Mouse (Mus musculus) stomach, embryonic 14.5 days (tissue): ENCODE results near the gene Nop2. TPM values are rescaled to one million over a fixed set of nuclear protein-coding genes. Genes with fewer than 3 reads are reported as not detected.

Experiments
- ATAC-seq: fragments of 200-750 bp; cut with Nextera tagmentation; 2 replicates; pipeline ENCODE4 v1.8.0; 2017; ENCODE audit warnings: low read depth, moderate TSS enrichment; ENCODE audit not compliant: insufficient number of reproducible peaks, insufficient read depth, low FRiP score
- H3K27ac ChIP-seq: fragments of 300-500 bp; sonication (generic); 2 replicates; pipeline ENCODE4 v1.5.1; 2014; ENCODE audit warnings: mild to moderate bottlenecking, low read length, moderate library complexity, mixed read lengths
- H3K27me3 ChIP-seq: fragments of 300-500 bp; sonication (generic); 2 replicates; pipeline ENCODE4 v1.6.1; 2014; ENCODE audit warnings: low read length, control low read depth, mixed read lengths; ENCODE audit not compliant: control insufficient read depth, insufficient read depth
- H3K36me3 ChIP-seq: fragments of 300-500 bp; sonication (generic); 2 replicates; pipeline ENCODE4 v1.6.1; 2014; ENCODE audit warnings: mild to moderate bottlenecking, control low read depth, low read length, moderate library complexity, mixed read lengths; ENCODE audit not compliant: control insufficient read depth, insufficient read depth
- H3K4me1 ChIP-seq: fragments of 300-500 bp; sonication (generic); 2 replicates; pipeline ENCODE4 v1.6.1; 2014; ENCODE audit warnings: low read length, control low read depth, mixed read lengths; ENCODE audit not compliant: control insufficient read depth, insufficient read depth
- H3K4me2 ChIP-seq: fragments of 300-500 bp; sonication (generic); replicated peaks from 2 replicates; pipeline ENCODE4 v1.6.1; 2014; ENCODE audit warnings: low read depth, low read length, control low read depth
- H3K4me3 ChIP-seq: fragments of 300-500 bp; sonication (generic); 2 replicates; pipeline ENCODE4 v1.5.1; 2014; ENCODE audit warnings: low read depth, low read length, control low read depth
- H3K9ac ChIP-seq: fragments of 300-500 bp; sonication (generic); replicated peaks from 2 replicates; pipeline ENCODE4 v1.6.1; 2014; ENCODE audit warnings: low read depth, mild to moderate bottlenecking, control low read depth, low read length, moderate library complexity, mixed read lengths
- H3K9me3 ChIP-seq: fragments of 300-500 bp; sonication (generic); 2 replicates; pipeline ENCODE4 v1.6.1; 2016; ENCODE audit warnings: low read depth, low read length, control low read depth; ENCODE audit not compliant: control insufficient read depth
- WGBS: fragments of 180-500 bp; shearing (Covaris S2); extraction: QIAGEN DNeasy Blood & Tissue Kit; methylation state at CpG from one replicate; pipeline ENCODE4 v1.1.7; 2014; 5-methylcytosine and 5-hydroxymethylcytosine counted together
- polyA plus RNA-seq: library from polyadenylated mRNA; unstranded; fragments of >200 nt; fragmentation: Nextera tagmentation; extraction: Ambion mirVana; gene quantifications from 2 replicates; pipeline ENCODE4 v1.2.1, GENCODE M21; 2014

Gene Nop2
- polyA plus RNA-seq, 1 experiment from 2014 or later, result 52.3 TPM

- WGBS, result under 1% methylated on average over 18 of the region's 18 CpGs
- peaks cover 22% of the 10 kb centered on the region for H3K4me1 ChIP-seq
- peak within 1 kb of the TSS; percentile 75 for H3K4me3 ChIP-seq
- H3K9ac ChIP-seq, result peak within 1 kb of the TSS; percentile 89
- H3K27ac ChIP-seq, result peak within 1 kb of the TSS; percentile 97
- ATAC-seq, result peak; percentile 62
- no peaks in the 10 kb centered on the region for H3K9me3 ChIP-seq
- peak within 1 kb of the TSS; percentile 70 for H3K4me2 ChIP-seq
- H3K36me3 ChIP-seq, result peaks cover 53% of the 10 kb centered on the region
- no peaks in the 10 kb centered on the region for H3K27me3 ChIP-seq
Observed at GRCm38 (mm10) chr6:125166051-125166751, 34.5 kb downstream of the Nop2 start, which contains the start of gene Gapdh. Gapdh (minus strand) TSS chr6:125166467.

GRCm38 (mm10) chr6:125166861-125167650 lies 35.3 kb downstream of the Nop2 start:
- WGBS, result 20% methylated on average over 10 of the region's 10 CpGs
- H3K4me1 ChIP-seq, result peaks cover 22% of the 10 kb centered on the region
- peak; percentile 20; the same call in 1 of the 2 replicates for ATAC-seq
- H3K27ac ChIP-seq, result peak overlapping the region; percentile 97
- H3K4me2 ChIP-seq, result peak overlapping the region; percentile 70
- peak overlapping the region; percentile 38 for H3K9ac ChIP-seq
- H3K9me3 ChIP-seq, result no peaks in the 10 kb centered on the region
- H3K36me3 ChIP-seq, result peaks cover 57% of the 10 kb centered on the region
- no peaks in the 10 kb centered on the region for H3K27me3 ChIP-seq
- peak overlapping the region; percentile 75 for H3K4me3 ChIP-seq

GRCm38 (mm10) chr6:125168086-125168485 lies 36.4 kb downstream of the Nop2 start:
- Histone ChIP-seq H3K4me1 (peaks cover 22% of the 10 kb centered on the region), H3K4me3 (no peak overlapping the region), H3K9ac (no peak overlapping the region), H3K27me3 (no peaks in the 10 kb centered on the region), H3K27ac (no peak overlapping the region), H3K9me3 (no peaks in the 10 kb centered on the region), H3K36me3 (peaks cover 65% of the 10 kb centered on the region), H3K4me2 (no peak overlapping the region)
- 90% methylated on average over 14 of the region's 14 CpGs for WGBS
- ATAC-seq, result no peak

- Histone ChIP-seq H3K4me3 (no peak overlapping the region), H3K4me1 (peaks cover 14% of the 10 kb centered on the region; the same call in 1 of the 2 replicates), H3K4me2 (no peak overlapping the region), H3K27me3 (no peaks in the 10 kb centered on the region), H3K9me3 (no peaks in the 10 kb centered on the region), H3K27ac (no peak overlapping the region), H3K36me3 (peaks cover 76% of the 10 kb centered on the region), H3K9ac (no peak overlapping the region)
- no peak for ATAC-seq
- WGBS, result 82% methylated on average over 6 of the region's 6 CpGs
Observed at GRCm38 (mm10) chr6:125170194-125170593, 38.5 kb downstream of the Nop2 start.

GRCm38 (mm10) chr6:125172474-125172873 lies 40.8 kb downstream of the Nop2 start:
- H3K4me2 ChIP-seq, result no peak overlapping the region
- H3K9ac ChIP-seq, result no peak overlapping the region
- H3K27me3 ChIP-seq, result no peaks in the 10 kb centered on the region
- H3K4me3 ChIP-seq, result no peak overlapping the region
- H3K4me1 ChIP-seq, result peaks cover 1% of the 10 kb centered on the region; the same call in 1 of the 2 replicates
- H3K36me3 ChIP-seq, result peaks cover 96% of the 10 kb centered on the region
- H3K9me3 ChIP-seq, result no peaks in the 10 kb centered on the region
- 60% methylated on average over 2 of the region's 2 CpGs for whole genome bisulfite sequencing
- no peak for ATAC-seq
- H3K27ac ChIP-seq, result no peak overlapping the region

- ATAC-seq, result no peak
- H3K36me3 ChIP-seq, result peaks cover 96% of the 10 kb centered on the region
- no peaks in the 10 kb centered on the region for H3K4me1 ChIP-seq
- H3K9me3 ChIP-seq, result no peaks in the 10 kb centered on the region
- WGBS, result 87% methylated on average over 7 of the region's 7 CpGs
- no peak overlapping the region for H3K4me3 ChIP-seq
- H3K4me2 ChIP-seq, result no peak overlapping the region
- no peak overlapping the region for H3K9ac ChIP-seq
- no peaks in the 10 kb centered on the region for H3K27me3 ChIP-seq
- no peak overlapping the region for H3K27ac ChIP-seq
Observed at GRCm38 (mm10) chr6:125173256-125173655, 41.5 kb downstream of the Nop2 start.

GRCm38 (mm10) chr6:125175469-125175868 lies 43.8 kb downstream of the Nop2 start:
- no peak overlapping the region for H3K27ac ChIP-seq
- H3K27me3 ChIP-seq, result no peaks in the 10 kb centered on the region
- no peak overlapping the region for H3K4me3 ChIP-seq
- H3K4me1 ChIP-seq, result no peaks in the 10 kb centered on the region
- peaks cover 92% of the 10 kb centered on the region for H3K36me3 ChIP-seq
- H3K9ac ChIP-seq, result no peak overlapping the region
- no peaks in the 10 kb centered on the region for H3K9me3 ChIP-seq
- no peak for ATAC-seq
- 89% methylated on average over 5 of the region's 5 CpGs for WGBS
- no peak overlapping the region for H3K4me2 ChIP-seq

- H3K36me3 ChIP-seq, result peaks cover 90% of the 10 kb centered on the region
- H3K9me3 ChIP-seq, result no peaks in the 10 kb centered on the region
- ATAC-seq, result no peak
Observed at GRCm38 (mm10) chr6:125179601-125180000, 47.9 kb downstream of the Nop2 start.

More at GRCm38 (mm10) chr6:125179601-125180000, 47.9 kb downstream of the Nop2 start:
- H3K4me1 ChIP-seq, result no peaks in the 10 kb centered on the region
- no peak overlapping the region for H3K27ac ChIP-seq
- WGBS, result 89% methylated on average over 7 of the region's 7 CpGs
- no peaks in the 10 kb centered on the region for H3K27me3 ChIP-seq
- no peak overlapping the region for H3K4me3 ChIP-seq
- H3K4me2 ChIP-seq, result no peak overlapping the region
- H3K9ac ChIP-seq, result no peak overlapping the region
